Mouse (Mus musculus): Measurements from ENCODE around the gene Sugp1.
"Not testable (repeated sequence)": the region's sequence is repeated elsewhere in the genome, so short reads cannot be mapped to it uniquely, and the experiment has no call there.

Gene Sugp1

GRCm38 (mm10) chr8:70042583-70043455 lies at the start of gene Sugp1, which contains the start of gene Mau2:
Gene Sugp1, plus strand, starts transcription at chr8:70042813.
Gene Mau2, minus strand, starts transcription at chr8:70042734.
- DNase-seq, result peak; percentile 98

- no peak for DNase-seq
Observed at GRCm38 (mm10) chr8:69995422-69995775, 47.2 kb upstream of the Sugp1 start.

GRCm38 (mm10) chr8:69995776-69996588 lies 46.6 kb upstream of the Sugp1 start, which contains the start of gene Gatad2a:
Gene Gatad2a, minus strand, starts transcription at chr8:69996384.
- DNase-seq, result peak; percentile 100

- no peak for DNase-seq
Observed at GRCm38 (mm10) chr8:69996589-69997285, 45.9 kb upstream of the Sugp1 start.

- DNase-seq, result no peak
Observed at GRCm38 (mm10) chr8:69998706-69999105, 43.9 kb upstream of the Sugp1 start.

GRCm38 (mm10) chr8:69999236-69999635 lies 43.4 kb upstream of the Sugp1 start:
- DNase-seq, result no peak

GRCm38 (mm10) chr8:70000226-70000625 lies 42.4 kb upstream of the Sugp1 start:
- DNase-seq, result no peak

GRCm38 (mm10) chr8:70001176-70001891 lies 41.3 kb upstream of the Sugp1 start:
- DNase-seq, result peak; percentile 61

GRCm38 (mm10) chr8:70001892-70002191 lies 40.8 kb upstream of the Sugp1 start:
- not testable (repeated sequence) for DNase-seq

- DNase-seq, result peak; percentile 54
Observed at GRCm38 (mm10) chr8:70003204-70003657, 39.4 kb upstream of the Sugp1 start.

GRCm38 (mm10) chr8:70004345-70004744 lies 38.3 kb upstream of the Sugp1 start:
- DNase-seq, result no peak

GRCm38 (mm10) chr8:70005178-70005577 lies 37.4 kb upstream of the Sugp1 start:
- DNase-seq, result no peak

- DNase-seq, result not testable (repeated sequence)
Observed at GRCm38 (mm10) chr8:70010796-70011195, 31.8 kb upstream of the Sugp1 start.

- no peak for DNase-seq
Observed at GRCm38 (mm10) chr8:70012350-70012749, 30.3 kb upstream of the Sugp1 start.

GRCm38 (mm10) chr8:70012763-70013162 lies 29.9 kb upstream of the Sugp1 start:
- DNase-seq, result no peak

GRCm38 (mm10) chr8:70015017-70015416 lies 27.6 kb upstream of the Sugp1 start:
- no peak for DNase-seq

- DNase-seq, result no peak
Observed at GRCm38 (mm10) chr8:70023596-70023995, 19.0 kb upstream of the Sugp1 start.

- DNase-seq, result no peak
Observed at GRCm38 (mm10) chr8:70026151-70026550, 16.5 kb upstream of the Sugp1 start.

GRCm38 (mm10) chr8:70030255-70030654 lies 12.4 kb upstream of the Sugp1 start:
- no peak for DNase-seq

GRCm38 (mm10) chr8:70037994-70038393 lies 4.6 kb upstream of the Sugp1 start:
- DNase-seq, result no peak

GRCm38 (mm10) chr8:70041885-70042546 lies 597 bp upstream of the Sugp1 start:
- peak; percentile 65 for DNase-seq

- DNase-seq, result no peak
Observed at GRCm38 (mm10) chr8:70043996-70044395, 1.4 kb downstream of the Sugp1 start.

Measured in thymus, postnatal 14 days (tissue).